Mouse (Mus musculus): Measurements from ENCODE around the gene Cables2. TPM values are rescaled to one million over a fixed set of nuclear protein-coding genes. Genes with fewer than 3 reads are reported as not detected.

Cables2 gene
- polyA plus RNA-seq, 1 experiment, result 7.9 TPM

- peaks cover 9% of the 10 kb centered on the region for H3K27me3 ChIP-seq (ENCODE audit: control insufficient read depth, insufficient read depth, insufficient read length)
- H3ac ChIP-seq (ENCODE audit: control insufficient read depth, insufficient read length, low read depth), result no peak overlapping the region
- H3K79me2 ChIP-seq (ENCODE audit: control insufficient read depth, insufficient read depth), result peaks cover 12% of the 10 kb centered on the region
- peak overlapping the region; percentile 64 for H3K4me3 ChIP-seq (ENCODE audit: insufficient read depth, poor library complexity, severe bottlenecking)
- TF ChIP-seq MYOG (IDR thresholded peaks at IDR 0.05; ENCODE audit: control insufficient read depth, extremely low read depth, insufficient read length) (no peak), USF1 (IDR thresholded peaks at IDR 0.05; ENCODE audit: low read depth) (no peak), MYOD1 (IDR thresholded peaks at IDR 0.05; ENCODE audit: control insufficient read depth, insufficient read length, low read depth) (no peak), CEBPB (IDR thresholded peaks at IDR 0.05; ENCODE audit: low read depth) (no peak), FOSL1 (IDR thresholded peaks at IDR 0.05; ENCODE audit: insufficient read depth, low read length, poor library complexity, severe bottlenecking) (no peak), MAX (IDR thresholded peaks at IDR 0.05) (no peak), CTCF (IDR thresholded peaks at IDR 0.05; ENCODE audit: control insufficient read depth, insufficient read depth, insufficient read length) (no peak)
- H3K36me3 ChIP-seq (ENCODE audit: control insufficient read depth, insufficient read depth), result peaks cover 3% of the 10 kb centered on the region
- no peaks in the 10 kb centered on the region for H3K79me3 ChIP-seq (ENCODE audit: low read depth)
Observed at GRCm38 (mm10) chr2:180271804-180272395, 1.4 kb downstream of the Cables2 start.

- TF ChIP-seq MYOG (IDR thresholded peaks at IDR 0.05; ENCODE audit: control insufficient read depth, extremely low read depth, insufficient read length) (no peak), CTCF (IDR thresholded peaks at IDR 0.05; ENCODE audit: control insufficient read depth, insufficient read depth, insufficient read length) (no peak), USF1 (IDR thresholded peaks at IDR 0.05; ENCODE audit: low read depth) (no peak), FOSL1 (IDR thresholded peaks at IDR 0.05; ENCODE audit: insufficient read depth, low read length, poor library complexity, severe bottlenecking) (no peak), MYOD1 (IDR thresholded peaks at IDR 0.05; ENCODE audit: control insufficient read depth, insufficient read length, low read depth) (no peak), MAX (IDR thresholded peaks at IDR 0.05) (no peak), CEBPB (IDR thresholded peaks at IDR 0.05; ENCODE audit: low read depth) (no peak)
- Histone ChIP-seq H3ac (ENCODE audit: control insufficient read depth, insufficient read length, low read depth) (no peak overlapping the region), H3K79me3 (ENCODE audit: low read depth) (no peaks in the 10 kb centered on the region), H3K4me3 (ENCODE audit: insufficient read depth, poor library complexity, severe bottlenecking) (no peak overlapping the region), H3K36me3 (ENCODE audit: control insufficient read depth, insufficient read depth) (peaks cover 3% of the 10 kb centered on the region), H3K79me2 (ENCODE audit: control insufficient read depth, insufficient read depth) (peaks cover 12% of the 10 kb centered on the region), H3K27me3 (ENCODE audit: control insufficient read depth, insufficient read depth, insufficient read length) (no peaks in the 10 kb centered on the region)
Observed at GRCm38 (mm10) chr2:180270537-180271255, 2.6 kb downstream of the Cables2 start.

- Histone ChIP-seq H3K4me3 (ENCODE audit: insufficient read depth, poor library complexity, severe bottlenecking) (no peak overlapping the region), H3ac (ENCODE audit: control insufficient read depth, insufficient read length, low read depth) (no peak overlapping the region), H3K36me3 (ENCODE audit: control insufficient read depth, insufficient read depth) (peaks cover 3% of the 10 kb centered on the region), H3K79me2 (ENCODE audit: control insufficient read depth, insufficient read depth) (peaks cover 12% of the 10 kb centered on the region), H3K27me3 (ENCODE audit: control insufficient read depth, insufficient read depth, insufficient read length) (no peaks in the 10 kb centered on the region), H3K79me3 (ENCODE audit: low read depth) (no peaks in the 10 kb centered on the region)
- TF ChIP-seq MYOD1 (IDR thresholded peaks at IDR 0.05; ENCODE audit: control insufficient read depth, insufficient read length, low read depth), result no peak
- no peak for TF ChIP-seq CEBPB (IDR thresholded peaks at IDR 0.05; ENCODE audit: low read depth)
- TF ChIP-seq MAX (IDR thresholded peaks at IDR 0.05), result no peak
- no peak for TF ChIP-seq USF1 (IDR thresholded peaks at IDR 0.05; ENCODE audit: low read depth)
- TF ChIP-seq MYOG (IDR thresholded peaks at IDR 0.05; ENCODE audit: control insufficient read depth, extremely low read depth, insufficient read length), result no peak
- no peak for TF ChIP-seq FOSL1 (IDR thresholded peaks at IDR 0.05; ENCODE audit: insufficient read depth, low read length, poor library complexity, severe bottlenecking)
- no peak for TF ChIP-seq CTCF (IDR thresholded peaks at IDR 0.05; ENCODE audit: control insufficient read depth, insufficient read depth, insufficient read length)
Observed at GRCm38 (mm10) chr2:180269329-180269728, 4.0 kb downstream of the Cables2 start.

- Histone ChIP-seq H3K4me3 (ENCODE audit: insufficient read depth, poor library complexity, severe bottlenecking) (no peak overlapping the region), H3ac (ENCODE audit: control insufficient read depth, insufficient read length, low read depth) (no peak overlapping the region), H3K27me3 (ENCODE audit: control insufficient read depth, insufficient read depth, insufficient read length) (no peaks in the 10 kb centered on the region), H3K36me3 (ENCODE audit: control insufficient read depth, insufficient read depth) (peaks cover 3% of the 10 kb centered on the region), H3K79me3 (ENCODE audit: low read depth) (no peaks in the 10 kb centered on the region), H3K79me2 (ENCODE audit: control insufficient read depth, insufficient read depth) (peaks cover 12% of the 10 kb centered on the region)
- TF ChIP-seq CEBPB (IDR thresholded peaks at IDR 0.05; ENCODE audit: low read depth) (no peak), CTCF (IDR thresholded peaks at IDR 0.05; ENCODE audit: control insufficient read depth, insufficient read depth, insufficient read length) (no peak), MAX (IDR thresholded peaks at IDR 0.05) (no peak), MYOD1 (IDR thresholded peaks at IDR 0.05; ENCODE audit: control insufficient read depth, insufficient read length, low read depth) (no peak), USF1 (IDR thresholded peaks at IDR 0.05; ENCODE audit: low read depth) (no peak), MYOG (IDR thresholded peaks at IDR 0.05; ENCODE audit: control insufficient read depth, extremely low read depth, insufficient read length) (no peak), FOSL1 (IDR thresholded peaks at IDR 0.05; ENCODE audit: insufficient read depth, low read length, poor library complexity, severe bottlenecking) (no peak)
Observed at GRCm38 (mm10) chr2:180267955-180268354, 5.3 kb downstream of the Cables2 start.

- Histone ChIP-seq H3K79me2 (ENCODE audit: control insufficient read depth, insufficient read depth) (peaks cover 19% of the 10 kb centered on the region), H3K36me3 (ENCODE audit: control insufficient read depth, insufficient read depth) (peaks cover 40% of the 10 kb centered on the region), H3K4me3 (ENCODE audit: insufficient read depth, poor library complexity, severe bottlenecking) (no peak overlapping the region), H3K27me3 (ENCODE audit: control insufficient read depth, insufficient read depth, insufficient read length) (no peaks in the 10 kb centered on the region), H3K79me3 (ENCODE audit: low read depth) (peaks cover 14% of the 10 kb centered on the region), H3ac (ENCODE audit: control insufficient read depth, insufficient read length, low read depth) (no peak overlapping the region)
- TF ChIP-seq USF1 (IDR thresholded peaks at IDR 0.05; ENCODE audit: low read depth) (no peak), FOSL1 (IDR thresholded peaks at IDR 0.05; ENCODE audit: insufficient read depth, low read length, poor library complexity, severe bottlenecking) (no peak)
Observed at GRCm38 (mm10) chr2:180262891-180263290, 10.4 kb downstream of the Cables2 start.
